Mouse (Mus musculus) left cerebral cortex, postnatal 4 days (tissue): ENCODE measurements at regions not wholly inside any gene's neighbourhood (a gene's known extent, or its start where the extent isn't known, plus 50 kb on each side); places are given as distances from the start of the nearest gene placed in this dataset.
A peak's percentile ranks its signal among the peaks of the same experiment; 100 is the strongest.

ENCODE experiments used
- DNase-seq: peaks from one replicate; pipeline ENCODE4 v3.0.0-alpha.2; 2022
- intact Hi-C: fragments of 180-260 bp; cut with DNase I; formaldehyde crosslinking; loops from one replicate; pipeline ENCODE4 v1.15.1; 2025

- intact Hi-C loops: no loop called here
- peak; percentile 8 for DNase-seq
Observed at GRCm38 (mm10) chr8:42614077-42614476, 527.2 kb downstream of the Triml1 start.

GRCm38 (mm10) chr8:42596639-42597038, 544.6 kb downstream of the Triml1 start:
- no peak for DNase-seq
- intact Hi-C loops: no loop called here
